Mouse (Mus musculus) T-helper 1 cell (primary cell): ENCODE measurements at regions not wholly inside any gene's neighbourhood (a gene's known extent, or its start where the extent isn't known, plus 50 kb on each side); places are given as distances from the start of the nearest gene placed in this dataset.

Experiments
- in situ Hi-C: fragments of 300-600 bp; cut with MboI, MseI; formaldehyde crosslinking; loops from one replicate; pipeline ENCODE4 v1.15.1; 2025; ENCODE audit warnings: high pct_unique_total_duplicates

GRCm38 (mm10) chr9:26247669-26248068, 485.9 kb upstream of the B3gat1 start:
- in situ Hi-C loops, result no loop called here

- in situ Hi-C loops, result loop anchor here (10.0 kb wide), 1 partner anchor 460 kb away; no protein-coding TSS in a partner anchor
Observed at GRCm38 (mm10) chr9:26264867-26265725, 468.4 kb upstream of the B3gat1 start.
